Mouse (Mus musculus): ENCODE data around the gene Spaca4. TPM values are rescaled to one million over a fixed set of nuclear protein-coding genes. Genes with fewer than 3 reads are reported as not detected.

The Spaca4 gene
- polyA plus RNA-seq, 1 experiment, result not detected

- H3K4me1 ChIP-seq (ENCODE audit: control insufficient read depth, insufficient read depth, low read length), result peaks cover 15% of the 10 kb centered on the region
- 64% methylated on average over 10 of the region's 10 CpGs for WGBS
- TF ChIP-seq POLR2A (IDR thresholded peaks at IDR 0.05; ENCODE audit: insufficient read depth, low read depth, low read length) (no peak), CTCF (IDR thresholded peaks at IDR 0.05; ENCODE audit: insufficient read depth, low read depth, low read length) (no peak)
- no peak overlapping the region for H3K27ac ChIP-seq (ENCODE audit: insufficient read depth, low read depth, low read length)
- no peak overlapping the region for H3K4me3 ChIP-seq (ENCODE audit: insufficient read depth, low read depth, low read length)
These were observed 14.2 kb upstream of the Spaca4 start for GRCm38 (mm10) chr7:45739820-45740219.

GRCm38 (mm10) chr7:45739162-45739763 lies 13.7 kb upstream of the Spaca4 start:
- Histone ChIP-seq H3K4me1 (ENCODE audit: control insufficient read depth, insufficient read depth, low read length) (peaks cover 15% of the 10 kb centered on the region), H3K27ac (ENCODE audit: insufficient read depth, low read depth, low read length) (no peak overlapping the region), H3K4me3 (ENCODE audit: insufficient read depth, low read depth, low read length) (no peak overlapping the region)
- 9% methylated on average over 9 of the region's 9 CpGs for WGBS
- TF ChIP-seq POLR2A (IDR thresholded peaks at IDR 0.05; ENCODE audit: insufficient read depth, low read depth, low read length) (no peak), CTCF (IDR thresholded peaks at IDR 0.05; ENCODE audit: insufficient read depth, low read depth, low read length) (peak; percentile 22; the same call in 1 of the 2 replicates)

GRCm38 (mm10) chr7:45733477-45733876 lies 7.9 kb upstream of the Spaca4 start:
- no peak overlapping the region for H3K27ac ChIP-seq (ENCODE audit: insufficient read depth, low read depth, low read length)
- 89% methylated on average over 5 of the region's 5 CpGs for WGBS
- TF ChIP-seq CTCF (IDR thresholded peaks at IDR 0.05; ENCODE audit: insufficient read depth, low read depth, low read length) (no peak), POLR2A (IDR thresholded peaks at IDR 0.05; ENCODE audit: insufficient read depth, low read depth, low read length) (no peak)

GRCm38 (mm10) chr7:45730727-45731431 lies 5.3 kb upstream of the Spaca4 start:
- Histone ChIP-seq H3K4me1 (ENCODE audit: control insufficient read depth, insufficient read depth, low read length) (no peaks in the 10 kb centered on the region), H3K27ac (ENCODE audit: insufficient read depth, low read depth, low read length) (no peak overlapping the region), H3K4me3 (ENCODE audit: insufficient read depth, low read depth, low read length) (no peak overlapping the region)
- WGBS, result 37% methylated on average over 16 of the region's 16 CpGs
- no peak for TF ChIP-seq POLR2A (IDR thresholded peaks at IDR 0.05; ENCODE audit: insufficient read depth, low read depth, low read length)
- TF ChIP-seq CTCF (IDR thresholded peaks at IDR 0.05; ENCODE audit: insufficient read depth, low read depth, low read length), result peak; percentile 16; the same call in 1 of the 2 replicates

More at GRCm38 (mm10) chr7:45733477-45733876, 7.9 kb upstream of the Spaca4 start:
- Histone ChIP-seq H3K4me1 (ENCODE audit: control insufficient read depth, insufficient read depth, low read length) (no peaks in the 10 kb centered on the region), H3K4me3 (ENCODE audit: insufficient read depth, low read depth, low read length) (no peak overlapping the region)

GRCm38 (mm10) chr7:45727625-45728024 lies 2.0 kb upstream of the Spaca4 start:
- H3K4me3 ChIP-seq (ENCODE audit: insufficient read depth, low read depth, low read length), result no peak overlapping the region
- TF ChIP-seq POLR2A (IDR thresholded peaks at IDR 0.05; ENCODE audit: insufficient read depth, low read depth, low read length) (no peak), CTCF (IDR thresholded peaks at IDR 0.05; ENCODE audit: insufficient read depth, low read depth, low read length) (no peak)
- H3K4me1 ChIP-seq (ENCODE audit: control insufficient read depth, insufficient read depth, low read length), result no peaks in the 10 kb centered on the region
- 81% methylated on average over 3 of the region's 3 CpGs for WGBS
- no peak overlapping the region for H3K27ac ChIP-seq (ENCODE audit: insufficient read depth, low read depth, low read length)

GRCm38 (mm10) chr7:45726419-45726818 lies 806 bp upstream of the Spaca4 start:
- WGBS, result 91% methylated on average over 10 of the region's 10 CpGs
- Histone ChIP-seq H3K4me1 (ENCODE audit: control insufficient read depth, insufficient read depth, low read length) (no peaks in the 10 kb centered on the region), H3K4me3 (ENCODE audit: insufficient read depth, low read depth, low read length) (no peak overlapping the region), H3K27ac (ENCODE audit: insufficient read depth, low read depth, low read length) (no peak overlapping the region)
- TF ChIP-seq CTCF (IDR thresholded peaks at IDR 0.05; ENCODE audit: insufficient read depth, low read depth, low read length) (no peak), POLR2A (IDR thresholded peaks at IDR 0.05; ENCODE audit: insufficient read depth, low read depth, low read length) (no peak)

- TF ChIP-seq CTCF (IDR thresholded peaks at IDR 0.05; ENCODE audit: insufficient read depth, low read depth, low read length) (no peak), POLR2A (IDR thresholded peaks at IDR 0.05; ENCODE audit: insufficient read depth, low read depth, low read length) (no peak)
- no peak overlapping the region for H3K27ac ChIP-seq (ENCODE audit: insufficient read depth, low read depth, low read length)
- 87% methylated on average over 9 of the region's 9 CpGs for WGBS
- no peak overlapping the region for H3K4me3 ChIP-seq (ENCODE audit: insufficient read depth, low read depth, low read length)
- H3K4me1 ChIP-seq (ENCODE audit: control insufficient read depth, insufficient read depth, low read length), result no peaks in the 10 kb centered on the region; the same call in 1 of the 2 replicates
These were observed 462 bp downstream of the Spaca4 start for GRCm38 (mm10) chr7:45725151-45725550.

- TF ChIP-seq CTCF (IDR thresholded peaks at IDR 0.05; ENCODE audit: insufficient read depth, low read depth, low read length), result no peak
- peaks cover 11% of the 10 kb centered on the region for H3K4me1 ChIP-seq (ENCODE audit: control insufficient read depth, insufficient read depth, low read length)
- no peak overlapping the region for H3K27ac ChIP-seq (ENCODE audit: insufficient read depth, low read depth, low read length)
- H3K4me3 ChIP-seq (ENCODE audit: insufficient read depth, low read depth, low read length), result no peak overlapping the region
- 93% methylated on average over 14 of the region's 14 CpGs for WGBS
These were observed 1.8 kb downstream of the Spaca4 start for GRCm38 (mm10) chr7:45723781-45724180.

- Histone ChIP-seq H3K27ac (ENCODE audit: insufficient read depth, low read depth, low read length) (no peak overlapping the region), H3K4me1 (ENCODE audit: control insufficient read depth, insufficient read depth, low read length) (peaks cover 11% of the 10 kb centered on the region), H3K4me3 (ENCODE audit: insufficient read depth, low read depth, low read length) (no peak overlapping the region)
- WGBS, result 93% methylated on average over 4 of the region's 4 CpGs
- no peak for TF ChIP-seq CTCF (IDR thresholded peaks at IDR 0.05; ENCODE audit: insufficient read depth, low read depth, low read length)
- TF ChIP-seq POLR2A (IDR thresholded peaks at IDR 0.05; ENCODE audit: insufficient read depth, low read depth, low read length), result no peak
These were observed 2.3 kb downstream of the Spaca4 start for GRCm38 (mm10) chr7:45723301-45723700.
